Mouse (Mus musculus) liver, embryonic 11.5 days (tissue): Measurements from ENCODE around the gene Olfr920. TPM values are rescaled to one million over a fixed set of nuclear protein-coding genes. Genes with fewer than 3 reads are reported as not detected.
A peak's percentile ranks its signal among the peaks of the same experiment; 100 is the strongest.

Experiments
- ATAC-seq: fragments of 200-750 bp; cut with Nextera tagmentation; replicated peaks from 2 replicates; pipeline ENCODE4 v1.8.0; 2017; ENCODE audit warnings: moderate number of reproducible peaks, mild to moderate bottlenecking, moderate TSS enrichment, moderate library complexity; ENCODE audit not compliant: low FRiP score
- DNase-seq: peaks from one replicate; pipeline ENCODE4 v3.0.0-alpha.2; 2017; ENCODE audit warnings: low spot score
- H3K27ac ChIP-seq: fragments of 300-500 bp; sonication (generic); 2 replicates; pipeline ENCODE4 v1.5.1; 2014; ENCODE audit warnings: mild to moderate bottlenecking, low read depth, low read length, control low read depth
- H3K27me3 ChIP-seq: fragments of 300-500 bp; sonication (generic); replicated peaks from 2 replicates; pipeline ENCODE4 v1.6.1; 2014; ENCODE audit warnings: low read length, mixed read lengths; ENCODE audit not compliant: control insufficient read depth, insufficient read depth
- H3K36me3 ChIP-seq: fragments of 300-500 bp; sonication (generic); 2 replicates; pipeline ENCODE4 v1.6.1; 2014; ENCODE audit warnings: mild to moderate bottlenecking, low read length, moderate library complexity, mixed read lengths; ENCODE audit not compliant: control insufficient read depth, insufficient read depth
- H3K4me1 ChIP-seq: fragments of 300-500 bp; sonication (generic); replicated peaks from 2 replicates; pipeline ENCODE4 v1.6.1; 2014; ENCODE audit warnings: low read length, mixed read lengths; ENCODE audit not compliant: control insufficient read depth, insufficient read depth
- H3K4me2 ChIP-seq: fragments of 300-500 bp; sonication (generic); 2 replicates; pipeline ENCODE4 v1.6.1; 2014; ENCODE audit warnings: mild to moderate bottlenecking, control low read depth, moderate library complexity
- H3K4me3 ChIP-seq: fragments of 300-500 bp; sonication (generic); 2 replicates; pipeline ENCODE4 v1.5.1; 2014; ENCODE audit warnings: low read depth, low read length, control low read depth
- H3K9ac ChIP-seq: fragments of 300-500 bp; sonication (generic); 2 replicates; pipeline ENCODE4 v1.6.1; 2014; ENCODE audit warnings: low read depth, low read length, control low read depth
- H3K9me3 ChIP-seq: fragments of 300-500 bp; sonication (generic); 2 replicates; pipeline ENCODE4 v1.6.1; 2016; ENCODE audit warnings: low read length, inconsistent platforms, mixed read lengths; ENCODE audit not compliant: control insufficient read depth
- WGBS: fragments of 180-500 bp; shearing (Covaris S2); extraction: QIAGEN DNeasy Blood & Tissue Kit; methylation state at CpG from one replicate; pipeline ENCODE4 v1.1.7; 2014; 5-methylcytosine and 5-hydroxymethylcytosine counted together
- polyA plus RNA-seq: library from polyadenylated mRNA; unstranded; fragments of >200 nt; fragmentation: Nextera tagmentation; extraction: Ambion mirVana; gene quantifications from 2 replicates; pipeline ENCODE4 v1.2.1, GENCODE M21; 2014

Olfr920 gene
- polyA plus RNA-seq: not detected in 2 replicates

DNA sequence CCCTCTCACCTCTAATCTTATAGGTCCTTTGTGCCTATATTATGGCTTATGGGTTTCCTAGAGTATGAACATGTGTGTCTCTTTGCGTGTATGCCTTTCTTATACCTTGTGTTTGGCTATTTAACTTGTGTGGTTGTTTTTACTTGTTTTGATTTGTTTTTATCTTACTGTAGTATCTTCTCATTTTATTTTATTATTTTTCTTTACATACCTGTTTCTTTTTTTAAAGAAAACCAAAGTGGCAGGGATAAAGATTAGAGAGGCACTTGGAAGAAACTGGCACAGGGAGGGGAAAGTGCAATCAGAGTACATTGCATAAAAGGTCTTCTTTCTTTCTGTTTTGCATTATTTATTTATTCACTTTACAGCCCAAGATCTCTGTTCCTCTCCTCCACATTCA is at the start of gene Olfr920:
Olfr920 (plus strand) TSS at position 301 of the 400 bp plus-strand sequence.
- Histone ChIP-seq H3K4me3 (no peak within 1 kb of the TSS), H3K36me3 (no peaks in the 10 kb centered on the region), H3K27ac (no peak within 1 kb of the TSS), H3K4me1 (no peaks in the 10 kb centered on the region), H3K9me3 (no peaks in the 10 kb centered on the region), H3K9ac (no peak within 1 kb of the TSS), H3K27me3 (no peaks in the 10 kb centered on the region), H3K4me2 (no peak within 1 kb of the TSS)
- 91% methylated on average over 1 of the region's 1 CpGs for WGBS
- ATAC-seq (no peak), DNase-seq (no peak)

DNA sequence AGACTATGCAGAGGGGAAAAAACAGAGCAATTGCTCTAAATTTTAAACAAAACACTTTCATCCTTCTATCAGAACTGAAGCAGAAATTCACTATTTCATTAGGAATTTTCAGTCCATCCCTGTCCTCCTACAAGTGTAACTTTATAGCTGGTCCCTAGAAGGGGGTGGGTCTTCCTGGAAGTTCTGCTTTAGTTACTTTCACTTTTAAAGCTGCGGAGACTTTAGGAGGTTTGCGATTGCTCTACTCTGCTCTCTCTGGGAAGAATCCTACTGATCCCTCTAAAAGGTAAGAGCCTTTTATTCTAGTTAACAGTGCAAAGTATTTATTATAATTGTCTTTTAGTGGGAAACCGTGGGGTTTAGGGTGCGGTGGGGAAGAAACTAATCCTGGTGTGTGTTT is 34.0 kb upstream of the Olfr920 start, which contains the start of gene Vwa5a:
Vwa5a (plus strand) TSS at position 167 of the 400 bp plus-strand sequence.
- Histone ChIP-seq H3K9me3 (no peaks in the 10 kb centered on the region), H3K27me3 (no peaks in the 10 kb centered on the region), H3K4me3 (peak within 1 kb of the TSS; percentile 64), H3K4me2 (peak within 1 kb of the TSS; percentile 72), H3K27ac (no peak within 1 kb of the TSS), H3K36me3 (no peaks in the 10 kb centered on the region), H3K4me1 (peaks cover 4% of the 10 kb centered on the region; the same call in 1 of the 2 replicates), H3K9ac (peak within 1 kb of the TSS; percentile 60)
- 3% methylated on average over 4 of the region's 4 CpGs for WGBS
- DNase-seq: no peak
- peak; percentile 88 for ATAC-seq

- no peaks in the 10 kb centered on the region for H3K9me3 ChIP-seq
- DNase-seq: no peak
- WGBS: 2% methylated on average over 3 of the region's 3 CpGs
- no peak overlapping the region for H3K27ac ChIP-seq
- ATAC-seq: peak; percentile 72
- no peaks in the 10 kb centered on the region for H3K27me3 ChIP-seq
- peak overlapping the region; percentile 72 for H3K4me2 ChIP-seq
- H3K4me3 ChIP-seq: peak overlapping the region; percentile 64
- H3K36me3 ChIP-seq: no peaks in the 10 kb centered on the region
- peaks cover 4% of the 10 kb centered on the region; the same call in 1 of the 2 replicates for H3K4me1 ChIP-seq
- peak overlapping the region; percentile 60 for H3K9ac ChIP-seq
Measured at GRCm38 (mm10) chr9:38718927-38719441, 33.1 kb upstream of the Olfr920 start.

DNA sequence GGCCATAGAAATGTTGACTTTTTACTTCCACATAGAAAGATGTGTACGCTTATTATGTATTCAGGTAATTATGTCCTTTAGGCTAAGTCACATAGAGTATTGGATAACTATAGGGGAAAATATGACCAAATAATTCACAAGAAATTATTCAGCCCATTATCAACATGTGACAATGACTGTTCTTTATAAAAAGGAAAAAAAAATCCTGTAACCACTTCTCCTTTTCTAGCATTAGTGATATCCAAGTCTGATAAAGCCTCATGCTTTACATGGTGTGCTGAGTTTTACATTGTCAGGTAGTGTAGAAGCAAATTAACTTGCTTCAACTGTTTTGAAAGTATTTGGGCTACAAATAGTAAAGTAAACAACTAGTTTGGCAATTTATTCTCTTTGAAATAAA is 28.1 kb upstream of the Olfr920 start:
- H3K36me3 ChIP-seq: no peaks in the 10 kb centered on the region
- H3K4me3 ChIP-seq: no peak overlapping the region
- no peaks in the 10 kb centered on the region for H3K9me3 ChIP-seq
- H3K9ac ChIP-seq: no peak overlapping the region
- no peak overlapping the region for H3K27ac ChIP-seq
- 90% methylated on average over 1 of the region's 1 CpGs for WGBS
- ATAC-seq: no peak
- DNase-seq: no peak
- no peak overlapping the region for H3K4me2 ChIP-seq
- H3K27me3 ChIP-seq: no peaks in the 10 kb centered on the region
- H3K4me1 ChIP-seq: peaks cover 4% of the 10 kb centered on the region; the same call in 1 of the 2 replicates

DNA sequence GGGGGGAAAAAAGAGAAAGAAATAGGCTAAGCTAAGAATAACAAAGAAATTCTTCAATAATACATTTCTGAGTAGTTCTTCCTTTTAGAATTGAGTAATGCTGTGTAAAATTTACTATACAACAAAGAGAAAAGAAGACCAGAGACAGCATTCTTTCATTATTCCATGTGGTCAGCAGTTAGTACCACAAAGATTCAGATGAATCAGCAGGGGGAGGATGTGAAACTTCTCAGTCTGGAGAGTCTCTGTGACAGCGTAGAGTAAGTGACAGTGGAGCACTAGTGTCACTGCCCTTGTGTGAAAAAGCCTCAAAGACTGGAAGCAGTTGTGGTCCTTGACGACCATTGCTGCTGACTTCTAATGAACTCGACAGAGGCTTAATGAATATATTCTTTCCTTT is 23.9 kb upstream of the Olfr920 start:
- no peak overlapping the region for H3K9ac ChIP-seq
- no peaks in the 10 kb centered on the region for H3K27me3 ChIP-seq
- no peak overlapping the region for H3K4me3 ChIP-seq
- H3K4me2 ChIP-seq: no peak overlapping the region
- H3K36me3 ChIP-seq: no peaks in the 10 kb centered on the region
- H3K9me3 ChIP-seq: no peaks in the 10 kb centered on the region
- no peak overlapping the region for H3K27ac ChIP-seq
- no peak for DNase-seq
- no peak for ATAC-seq
- 77% methylated on average over 3 of the region's 3 CpGs for WGBS
- no peaks in the 10 kb centered on the region for H3K4me1 ChIP-seq

- H3K27ac ChIP-seq: no peak overlapping the region
- H3K4me2 ChIP-seq: no peak overlapping the region
- no peaks in the 10 kb centered on the region for H3K27me3 ChIP-seq
- no peak overlapping the region for H3K9ac ChIP-seq
- no peak for DNase-seq
- H3K4me3 ChIP-seq: no peak overlapping the region
- no peaks in the 10 kb centered on the region for H3K4me1 ChIP-seq
- WGBS: 59% methylated on average over 1 of the region's 1 CpGs
- no peaks in the 10 kb centered on the region for H3K9me3 ChIP-seq
- no peak for ATAC-seq
- H3K36me3 ChIP-seq: no peaks in the 10 kb centered on the region
Measured at GRCm38 (mm10) chr9:38741408-38741807, 10.7 kb upstream of the Olfr920 start.

GRCm38 (mm10) chr9:38744619-38745315 is 7.3 kb upstream of the Olfr920 start:
- Histone ChIP-seq H3K4me1 (no peaks in the 10 kb centered on the region), H3K4me3 (no peak overlapping the region), H3K9me3 (no peaks in the 10 kb centered on the region), H3K4me2 (no peak overlapping the region), H3K9ac (no peak overlapping the region), H3K36me3 (no peaks in the 10 kb centered on the region), H3K27ac (no peak overlapping the region), H3K27me3 (no peaks in the 10 kb centered on the region)
- DNase-seq (no peak), ATAC-seq (peak; percentile 98)
- 77% methylated on average over 4 of the region's 4 CpGs for WGBS

- Histone ChIP-seq H3K9me3 (no peaks in the 10 kb centered on the region), H3K4me3 (no peak within 1 kb of the TSS), H3K36me3 (no peaks in the 10 kb centered on the region), H3K27ac (no peak within 1 kb of the TSS), H3K27me3 (no peaks in the 10 kb centered on the region), H3K4me1 (no peaks in the 10 kb centered on the region), H3K4me2 (no peak within 1 kb of the TSS), H3K9ac (no peak within 1 kb of the TSS)
- ATAC-seq (no peak), DNase-seq (no peak)
Measured at GRCm38 (mm10) chr9:38772768-38773167, 20.7 kb downstream of the Olfr920 start, which contains the start of gene Olfr921. Olfr921 (plus strand) TSS chr9:38773068.

GRCm38 (mm10) chr9:38792689-38793088 is 40.6 kb downstream of the Olfr920 start:
- Histone ChIP-seq H3K4me1 (no peaks in the 10 kb centered on the region), H3K27me3 (no peaks in the 10 kb centered on the region), H3K27ac (no peak overlapping the region), H3K36me3 (no peaks in the 10 kb centered on the region), H3K9me3 (no peaks in the 10 kb centered on the region), H3K4me2 (no peak overlapping the region), H3K4me3 (no peak overlapping the region), H3K9ac (no peak overlapping the region)
- WGBS: 85% methylated on average over 2 of the region's 2 CpGs
- DNase-seq (no peak), ATAC-seq (no peak)
